Mouse (Mus musculus) liver, adult (tissue): ENCODE results near the gene Tmem160.

ENCODE experiments used
- GATA4 ChIP-seq: IDR thresholded peaks from 2 replicates; pipeline ENCODE4 v1.6.1; 2014; ENCODE audit warnings: mild to moderate bottlenecking, low read length; ENCODE audit not compliant: insufficient replicate concordance

The Tmem160 gene

GRCm38 (mm10) chr7:16468115-16468514, 15.5 kb downstream of the Tmem160 start:
- TF ChIP-seq GATA4, result no peak

- TF ChIP-seq GATA4, result no peak
Observed at GRCm38 (mm10) chr7:16471549-16471948, 19.0 kb downstream of the Tmem160 start.

- no peak for TF ChIP-seq GATA4
Observed at GRCm38 (mm10) chr7:16472116-16472709, 19.6 kb downstream of the Tmem160 start.

- TF ChIP-seq GATA4, result no peak
Observed at GRCm38 (mm10) chr7:16473847-16474246, 21.3 kb downstream of the Tmem160 start.

GRCm38 (mm10) chr7:16474445-16474844, 21.9 kb downstream of the Tmem160 start:
- no peak for TF ChIP-seq GATA4

GRCm38 (mm10) chr7:16475321-16475720, 22.7 kb downstream of the Tmem160 start:
- TF ChIP-seq GATA4, result no peak

- no peak for TF ChIP-seq GATA4
Observed at GRCm38 (mm10) chr7:16475764-16476599, 23.4 kb downstream of the Tmem160 start.

GRCm38 (mm10) chr7:16476600-16476989, 24.0 kb downstream of the Tmem160 start:
- TF ChIP-seq GATA4, result no peak

DNA sequence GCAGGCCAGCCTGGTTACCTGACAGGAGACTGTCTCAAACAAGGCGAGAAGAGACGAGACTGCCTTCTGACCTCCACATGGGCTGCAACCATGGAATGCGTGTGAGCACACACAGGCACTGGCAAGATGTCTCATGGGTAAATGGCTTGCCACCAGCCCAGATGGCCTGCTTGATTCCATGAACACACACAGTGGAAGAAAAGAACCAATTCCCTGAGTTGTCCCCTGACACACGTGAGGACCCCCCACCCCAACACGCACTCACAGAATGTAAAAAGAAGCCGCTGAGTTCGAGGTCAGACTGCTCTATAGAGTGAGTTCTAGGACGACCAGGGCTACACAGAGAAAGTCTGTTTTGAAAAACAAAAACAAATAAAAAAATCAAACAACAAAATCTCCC, 25.0 kb downstream of the Tmem160 start, which contains the start of gene Npas1:
Gene Npas1, minus strand, starts transcription at position 101 of the 400 bp plus-strand sequence.
- no peak for TF ChIP-seq GATA4

DNA sequence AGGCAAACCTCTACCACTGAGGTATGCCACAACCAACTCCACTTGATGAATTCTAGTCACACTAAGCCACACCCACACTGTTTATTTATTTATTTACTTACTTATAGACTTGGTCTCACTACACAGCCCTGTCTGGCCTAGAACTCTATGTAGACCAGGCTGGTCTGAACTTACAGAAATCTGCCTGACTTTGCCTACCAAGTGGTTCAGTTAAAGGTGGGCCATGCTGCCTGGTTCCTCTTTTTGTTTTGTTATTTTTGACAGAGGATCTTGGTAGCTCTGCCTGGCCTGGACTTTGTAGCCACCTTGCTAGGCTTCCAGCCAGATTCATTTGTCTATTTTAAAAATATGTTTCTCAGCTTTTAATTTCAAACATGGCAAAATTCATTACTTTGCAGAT, 36.2 kb downstream of the Tmem160 start:
- TF ChIP-seq GATA4, result no peak

DNA sequence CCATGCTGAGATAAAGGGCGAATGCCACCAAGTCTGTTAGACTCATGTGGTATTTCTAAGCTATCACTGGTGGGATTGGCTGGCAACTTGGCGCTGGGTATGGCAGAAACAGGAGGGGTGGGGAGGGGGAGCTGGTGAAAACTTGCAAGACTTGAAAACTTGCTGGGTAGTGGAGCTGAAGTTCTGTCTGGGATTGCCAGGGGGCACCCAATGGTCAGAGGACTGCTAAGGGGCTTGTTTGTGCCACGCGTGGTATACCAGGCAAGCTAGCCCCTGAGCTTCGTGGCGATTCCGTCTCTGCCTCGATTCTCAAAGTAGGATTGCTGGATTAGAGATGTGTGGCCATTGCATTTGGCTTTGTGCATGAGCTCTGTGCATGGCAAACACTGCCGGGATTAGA, 37.4 kb downstream of the Tmem160 start:
- no peak for TF ChIP-seq GATA4

GRCm38 (mm10) chr7:16491759-16492158, 39.2 kb downstream of the Tmem160 start:
- no peak for TF ChIP-seq GATA4

GRCm38 (mm10) chr7:16492211-16492610, 39.6 kb downstream of the Tmem160 start:
- no peak for TF ChIP-seq GATA4

GRCm38 (mm10) chr7:16493361-16493760, 40.8 kb downstream of the Tmem160 start:
- no peak for TF ChIP-seq GATA4

- TF ChIP-seq GATA4, result no peak
Observed at GRCm38 (mm10) chr7:16496260-16496659, 43.7 kb downstream of the Tmem160 start.

DNA sequence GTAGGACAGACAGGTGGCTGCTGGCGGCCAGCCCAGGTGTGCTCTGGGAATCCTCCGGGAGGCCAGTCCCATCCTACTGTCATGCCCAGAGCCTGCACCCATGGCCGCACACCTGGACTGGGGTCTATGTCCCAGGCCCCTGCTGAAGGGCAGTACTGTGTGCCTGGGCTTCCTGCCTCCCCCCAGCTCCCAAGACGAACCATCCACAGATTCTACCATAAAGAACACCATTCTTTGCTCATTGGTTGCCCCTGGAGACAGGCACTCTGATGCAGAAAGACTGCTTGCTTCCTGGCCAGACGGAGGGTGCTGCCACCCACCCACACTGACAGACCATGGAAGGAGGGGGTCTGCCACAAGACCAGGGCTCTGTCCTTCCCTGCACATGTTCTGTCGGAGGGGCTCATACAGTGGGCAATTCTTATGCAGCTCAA, 47.1 kb downstream of the Tmem160 start:
- TF ChIP-seq GATA4, result no peak
